Mouse (Mus musculus): ENCODE measurements around the gene Pcyt2. TPM values are rescaled to one million over a fixed set of nuclear protein-coding genes. Genes with fewer than 3 reads are reported as not detected.

Gene Pcyt2
- total and polyA plus RNA-seq, 2 experiments = 494 to 1,652 TPM

- 1% methylated on average over 85 of the region's 95 CpGs for WGBS
- no peaks in the 10 kb centered on the region for H3K27me3 ChIP-seq (ENCODE audit: control insufficient read depth, insufficient read depth, low read length)
- H3K9ac ChIP-seq (ENCODE audit: low read depth, low read length) = peak overlapping the region; percentile 86
- H3K27ac ChIP-seq (replicated peaks; ENCODE audit: insufficient read depth, low read depth, low read length) = peak overlapping the region; percentile 64
- H3K4me3 ChIP-seq (ENCODE audit: insufficient read depth, low read depth, low read length) = peak overlapping the region; percentile 59
- H3K4me1 ChIP-seq (ENCODE audit: control insufficient read depth, insufficient read depth, low read length) = 0 out of 2 replicates have a peak, but pooled peaks cover 3% of the 10 kb centered on the region
- TF ChIP-seq POLR2A (IDR thresholded peaks at IDR 0.05; ENCODE audit: extremely low read depth, insufficient read depth, low read length) (no peak), CTCF (IDR thresholded peaks at IDR 0.05; ENCODE audit: low read depth, low read length) (peak; percentile 36)
- no peaks in the 10 kb centered on the region for H3K36me3 ChIP-seq (ENCODE audit: control insufficient read depth, insufficient read depth, low read length)
- DNase-seq (ENCODE audit: extremely low read depth, low read depth, low spot score) = peak; percentile 38
- no peaks in the 10 kb centered on the region for H3K79me2 ChIP-seq (ENCODE audit: control insufficient read depth, insufficient read depth, low read length)
These were observed 42.8 kb upstream of the Pcyt2 start for GRCm38 (mm10) chr11:120660301-120661075.

- H3K36me3 ChIP-seq (ENCODE audit: control insufficient read depth, insufficient read depth, low read length) = no peaks in the 10 kb centered on the region
- H3K4me1 ChIP-seq (ENCODE audit: control insufficient read depth, insufficient read depth, low read length) = 0 out of 2 replicates have a peak, but pooled peaks cover 3% of the 10 kb centered on the region
- H3K27ac ChIP-seq (replicated peaks; ENCODE audit: insufficient read depth, low read depth, low read length) = peak overlapping the region; percentile 64
- no peaks in the 10 kb centered on the region for H3K27me3 ChIP-seq (ENCODE audit: control insufficient read depth, insufficient read depth, low read length)
- no peaks in the 10 kb centered on the region for H3K79me2 ChIP-seq (ENCODE audit: control insufficient read depth, insufficient read depth, low read length)
- DNase-seq (ENCODE audit: extremely low read depth, low read depth, low spot score) = peak; percentile 79
- TF ChIP-seq POLR2A (IDR thresholded peaks at IDR 0.05; ENCODE audit: extremely low read depth, insufficient read depth, low read length) (0 out of 2 replicates have a peak, but pooled peaks have one; percentile 7), CTCF (IDR thresholded peaks at IDR 0.05; ENCODE audit: low read depth, low read length) (0 out of 2 replicates have a peak, but pooled peaks have one; percentile 1)
- H3K9ac ChIP-seq (ENCODE audit: low read depth, low read length) = peak overlapping the region; percentile 86
- WGBS = 1% methylated on average over 50 of the region's 50 CpGs
- H3K4me3 ChIP-seq (ENCODE audit: insufficient read depth, low read depth, low read length) = peak overlapping the region; percentile 59
These were observed 42.0 kb upstream of the Pcyt2 start for GRCm38 (mm10) chr11:120659509-120660300.

- Histone ChIP-seq H3K79me2 (ENCODE audit: control insufficient read depth, insufficient read depth, low read length) (no peaks in the 10 kb centered on the region), H3K4me3 (ENCODE audit: insufficient read depth, low read depth, low read length) (peak overlapping the region; percentile 59), H3K4me1 (ENCODE audit: control insufficient read depth, insufficient read depth, low read length) (0 out of 2 replicates have a peak, but pooled peaks cover 3% of the 10 kb centered on the region), H3K27me3 (ENCODE audit: control insufficient read depth, insufficient read depth, low read length) (no peaks in the 10 kb centered on the region), H3K27ac (replicated peaks; ENCODE audit: insufficient read depth, low read depth, low read length) (peak overlapping the region; percentile 49), H3K36me3 (ENCODE audit: control insufficient read depth, insufficient read depth, low read length) (no peaks in the 10 kb centered on the region; the same call in 1 of the 2 replicates), H3K9ac (ENCODE audit: low read depth, low read length) (peak overlapping the region; percentile 46)
- peak; percentile 46 for DNase-seq (ENCODE audit: extremely low read depth, low read depth, low spot score)
- 3% methylated on average over 24 of the region's 24 CpGs for WGBS
- TF ChIP-seq POLR2A (IDR thresholded peaks at IDR 0.05; ENCODE audit: extremely low read depth, insufficient read depth, low read length) = no peak
- peak; percentile 88 for TF ChIP-seq CTCF (IDR thresholded peaks at IDR 0.05; ENCODE audit: low read depth, low read length)
These were observed 41.2 kb upstream of the Pcyt2 start for GRCm38 (mm10) chr11:120658876-120659410.

- 29% methylated on average over 4 of the region's 4 CpGs for WGBS
- no peaks in the 10 kb centered on the region; the same call in 1 of the 2 replicates for H3K36me3 ChIP-seq (ENCODE audit: control insufficient read depth, insufficient read depth, low read length)
- TF ChIP-seq CTCF (IDR thresholded peaks at IDR 0.05; ENCODE audit: low read depth, low read length) (no peak), POLR2A (IDR thresholded peaks at IDR 0.05; ENCODE audit: extremely low read depth, insufficient read depth, low read length) (no peak)
These were observed 39.6 kb upstream of the Pcyt2 start for GRCm38 (mm10) chr11:120657301-120657700.

GRCm38 (mm10) chr11:120654741-120655140, 37.0 kb upstream of the Pcyt2 start:
- no peak overlapping the region for H3K27ac ChIP-seq (replicated peaks; ENCODE audit: insufficient read depth, low read depth, low read length)
- H3K79me2 ChIP-seq (ENCODE audit: control insufficient read depth, insufficient read depth, low read length) = no peaks in the 10 kb centered on the region
- TF ChIP-seq CTCF (IDR thresholded peaks at IDR 0.05; ENCODE audit: low read depth, low read length) (no peak), POLR2A (IDR thresholded peaks at IDR 0.05; ENCODE audit: extremely low read depth, insufficient read depth, low read length) (no peak)
- no peaks in the 10 kb centered on the region for H3K27me3 ChIP-seq (ENCODE audit: control insufficient read depth, insufficient read depth, low read length)
- no peaks in the 10 kb centered on the region; the same call in 1 of the 2 replicates for H3K36me3 ChIP-seq (ENCODE audit: control insufficient read depth, insufficient read depth, low read length)
- no peaks in the 10 kb centered on the region for H3K4me1 ChIP-seq (ENCODE audit: control insufficient read depth, insufficient read depth, low read length)
- WGBS = 72% methylated on average over 3 of the region's 3 CpGs
- DNase-seq (ENCODE audit: extremely low read depth, low read depth, low spot score) = peak; percentile 55
- no peak overlapping the region for H3K4me3 ChIP-seq (ENCODE audit: insufficient read depth, low read depth, low read length)
- H3K9ac ChIP-seq (ENCODE audit: low read depth, low read length) = no peak overlapping the region

More at GRCm38 (mm10) chr11:120657301-120657700, 39.6 kb upstream of the Pcyt2 start:
- H3K79me2 ChIP-seq (ENCODE audit: control insufficient read depth, insufficient read depth, low read length) = no peaks in the 10 kb centered on the region
- H3K4me3 ChIP-seq (ENCODE audit: insufficient read depth, low read depth, low read length) = no peak overlapping the region
- peak; percentile 49 for DNase-seq (ENCODE audit: extremely low read depth, low read depth, low spot score)
- H3K9ac ChIP-seq (ENCODE audit: low read depth, low read length) = no peak overlapping the region
- no peak overlapping the region for H3K27ac ChIP-seq (replicated peaks; ENCODE audit: insufficient read depth, low read depth, low read length)
- H3K27me3 ChIP-seq (ENCODE audit: control insufficient read depth, insufficient read depth, low read length) = no peaks in the 10 kb centered on the region
- 0 out of 2 replicates have a peak, but pooled peaks cover 3% of the 10 kb centered on the region for H3K4me1 ChIP-seq (ENCODE audit: control insufficient read depth, insufficient read depth, low read length)
